Mouse (Mus musculus) CD4-positive, CD25-positive, alpha-beta regulatory T cell (primary cell): ENCODE measurements around the gene Mat1a. TPM values are rescaled to one million over a fixed set of nuclear protein-coding genes. Genes with fewer than 3 reads are reported as not detected.

Experiments used
- polyA plus RNA-seq: library from polyadenylated mRNA; unstranded; fragments of 100-300 nt; shearing (Covaris generic); gene quantifications from one replicate; pipeline ENCODE4 v1.2.1, GENCODE M21; 2017

Mat1a gene
- not detected for polyA plus RNA-seq

GRCm38 (mm10) chr14:41104853-41105444 is at the start of gene Mat1a:
Mat1a (plus strand) TSS chr14:41105035.

GRCm38 (mm10) chr14:41069108-41069507 is 35.7 kb upstream of the Mat1a start, which contains the start of gene Dydc2:
Dydc2 (minus strand) TSS chr14:41069208.

GRCm38 (mm10) chr14:41072229-41072943 is 32.4 kb upstream of the Mat1a start, which contains the start of gene Dydc1:
Dydc1 (plus strand) TSS chr14:41072911.

GRCm38 (mm10) chr14:41131540-41131939 is 26.7 kb downstream of the Mat1a start, which contains the start of gene Sftpa1:
Sftpa1 (plus strand) TSS chr14:41131782.

GRCm38 (mm10) chr14:41151220-41151898 is 46.5 kb downstream of the Mat1a start, which contains the start of gene Mbl1:
Mbl1 (plus strand) TSS chr14:41151458.

Other genes starting within 250 kb of the Mat1a start
- 0.50 TPM for gene Sh2d4b, start 211.8 kb upstream of the Mat1a start, polyA plus RNA-seq
- 96.8 TPM for gene Tspan14, start 138.2 kb upstream of the Mat1a start, polyA plus RNA-seq
- gene Fam213a, start 91.2 kb upstream of the Mat1a start, polyA plus RNA-seq = 9.5 TPM
- not detected for gene Dydc2, start 35.8 kb upstream of the Mat1a start, polyA plus RNA-seq
- gene Dydc1, start 32.1 kb upstream of the Mat1a start, polyA plus RNA-seq = not detected
- gene Sftpa1, start 26.7 kb downstream of the Mat1a start, polyA plus RNA-seq = not detected
- not detected for gene Mbl1, start 46.4 kb downstream of the Mat1a start, polyA plus RNA-seq
- not detected for gene Sftpd, start 80.1 kb downstream of the Mat1a start, polyA plus RNA-seq
- not detected for gene Gm2832, start 173.8 kb downstream of the Mat1a start, polyA plus RNA-seq
- not detected for gene Gm5798, start 243.6 kb downstream of the Mat1a start, polyA plus RNA-seq